Mouse (Mus musculus): ENCODE results near the gene Gm20388. TPM values are rescaled to one million over a fixed set of nuclear protein-coding genes. Genes with fewer than 3 reads are reported as not detected.

The Gm20388 gene
- polyA plus RNA-seq, 1 experiment = 0.36 TPM

DNA sequence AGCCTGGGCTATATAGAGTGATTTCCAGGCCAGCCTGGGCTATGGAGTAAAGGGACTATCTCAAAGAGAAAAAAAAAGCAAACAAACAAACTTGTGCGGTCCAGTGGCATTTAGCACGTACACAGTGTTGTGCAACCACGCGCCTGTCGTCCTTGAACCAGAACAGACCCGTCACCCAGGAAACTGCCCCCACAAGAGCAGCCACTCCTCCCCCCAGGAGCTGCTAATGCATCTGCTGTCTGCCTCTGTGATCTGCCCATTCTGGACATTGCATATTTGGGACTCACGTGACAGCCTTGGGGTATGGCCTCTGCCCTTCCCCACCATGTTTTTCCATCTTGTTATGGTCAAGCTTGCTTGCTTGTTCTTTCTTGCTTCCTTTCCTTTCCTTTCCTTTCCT lies 618.6 kb downstream of the Gm20388 start:
- no peak overlapping the region for H3K4me3 ChIP-seq (replicated peaks)
- TF ChIP-seq GATA1 (IDR thresholded peaks at IDR 0.05; ENCODE audit: low read length) (no peak), TAL1 (IDR thresholded peaks at IDR 0.05; ENCODE audit: low read length) (no peak)
- H3K4me1 ChIP-seq (ENCODE audit: control insufficient read depth) = peaks cover 88% of the 10 kb centered on the region
- peaks cover 74% of the 10 kb centered on the region for H3K36me3 ChIP-seq (ENCODE audit: control insufficient read depth)
- peaks cover 2% of the 10 kb centered on the region; the same call in 1 of the 2 replicates for H3K27me3 ChIP-seq (ENCODE audit: control insufficient read depth)
- no peaks in the 10 kb centered on the region for H3K9me3 ChIP-seq (ENCODE audit: control insufficient read depth, low read length)

DNA sequence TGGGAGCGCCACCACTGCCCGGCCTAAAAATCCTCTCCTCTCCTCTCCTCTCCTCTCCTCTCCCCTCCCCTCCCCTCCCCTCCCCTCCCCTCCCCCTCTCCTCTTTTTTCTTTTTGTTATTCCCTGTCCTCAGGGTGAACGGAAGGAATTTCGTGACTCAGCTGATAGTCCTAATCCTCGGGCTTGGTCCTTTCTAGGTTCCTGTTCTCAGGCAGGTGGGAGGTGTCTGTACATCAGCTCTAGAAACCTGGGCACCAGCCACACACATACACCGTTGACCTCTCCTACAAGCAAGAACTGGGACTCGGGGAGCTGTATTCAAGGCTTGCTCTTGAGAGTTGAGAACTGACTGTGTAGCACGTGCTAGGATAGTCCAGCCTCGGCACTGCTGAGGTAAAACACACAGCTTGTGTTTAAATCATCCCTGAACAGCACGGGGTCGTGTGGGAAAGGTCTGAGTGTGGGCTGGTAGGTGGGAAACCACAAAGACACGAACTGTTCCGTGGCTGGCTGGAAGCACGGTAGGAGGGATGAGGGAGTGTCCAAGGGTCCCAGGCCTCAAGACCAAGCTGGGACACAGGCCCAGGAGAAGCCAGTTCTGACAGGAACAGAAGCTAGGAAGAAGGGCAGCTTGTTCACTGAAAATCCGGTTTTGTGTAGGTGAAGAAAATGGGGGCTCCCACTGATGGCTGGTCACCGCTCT lies 620.5 kb downstream of the Gm20388 start:
- no peak overlapping the region for H3K4me3 ChIP-seq (replicated peaks)
- H3K27me3 ChIP-seq (ENCODE audit: control insufficient read depth) = peaks cover 2% of the 10 kb centered on the region; the same call in 1 of the 2 replicates

DNA sequence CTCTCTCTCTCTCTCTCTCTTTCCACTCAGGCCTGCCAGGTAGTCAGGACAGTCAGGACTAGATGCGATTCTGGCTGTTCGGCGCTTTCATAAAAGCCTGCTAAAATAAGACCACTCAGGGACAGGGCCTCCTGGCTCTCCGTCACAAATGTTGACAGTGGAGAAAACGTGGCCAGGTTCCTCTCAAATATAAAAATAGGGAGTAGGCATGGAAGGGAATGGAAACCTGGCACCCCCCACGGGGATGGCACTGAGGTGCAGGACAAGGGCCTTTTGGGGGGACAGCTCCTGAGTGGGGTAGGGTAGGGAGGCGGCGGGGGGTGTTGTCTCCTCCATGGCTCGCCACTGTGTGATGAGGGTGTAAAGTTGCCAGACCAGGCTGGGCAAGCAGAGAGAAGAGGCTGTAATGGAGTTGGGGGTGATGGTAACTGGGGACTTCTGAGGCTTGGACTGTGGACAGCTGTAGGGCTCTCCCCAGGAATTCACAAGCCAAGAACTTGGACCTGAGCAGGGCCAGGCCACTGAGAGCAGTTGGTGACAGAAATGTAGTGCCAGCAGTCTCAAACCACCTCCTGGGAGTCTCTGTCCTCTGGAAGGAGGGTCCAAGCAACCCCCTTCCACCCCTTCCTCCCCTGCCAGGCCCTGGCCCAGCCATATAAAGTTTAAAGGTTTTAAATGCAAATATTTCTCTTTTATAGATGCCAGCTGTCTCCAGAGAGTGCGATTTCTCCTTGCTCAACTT lies 621.3 kb downstream of the Gm20388 start:
- peaks cover 54% of the 10 kb centered on the region for H3K36me3 ChIP-seq (ENCODE audit: control insufficient read depth)
- no peak for TF ChIP-seq TAL1 (IDR thresholded peaks at IDR 0.05; ENCODE audit: low read length)
- TF ChIP-seq GATA1 (IDR thresholded peaks at IDR 0.05; ENCODE audit: low read length) = no peak
- peaks cover 2% of the 10 kb centered on the region; the same call in 1 of the 2 replicates for H3K27me3 ChIP-seq (ENCODE audit: control insufficient read depth)
- H3K9me3 ChIP-seq (ENCODE audit: control insufficient read depth, low read length) = no peaks in the 10 kb centered on the region
- H3K4me1 ChIP-seq (ENCODE audit: control insufficient read depth) = peaks cover 88% of the 10 kb centered on the region
- no peak overlapping the region for H3K4me3 ChIP-seq (replicated peaks)

More for the DNA sequence above, 620.5 kb downstream of the Gm20388 start:
- Histone ChIP-seq H3K4me1 (ENCODE audit: control insufficient read depth) (peaks cover 88% of the 10 kb centered on the region), H3K36me3 (ENCODE audit: control insufficient read depth) (peaks cover 63% of the 10 kb centered on the region), H3K9me3 (ENCODE audit: control insufficient read depth, low read length) (no peaks in the 10 kb centered on the region)
- TF ChIP-seq GATA1 (IDR thresholded peaks at IDR 0.05; ENCODE audit: low read length) (no peak), TAL1 (IDR thresholded peaks at IDR 0.05; ENCODE audit: low read length) (no peak)

DNA sequence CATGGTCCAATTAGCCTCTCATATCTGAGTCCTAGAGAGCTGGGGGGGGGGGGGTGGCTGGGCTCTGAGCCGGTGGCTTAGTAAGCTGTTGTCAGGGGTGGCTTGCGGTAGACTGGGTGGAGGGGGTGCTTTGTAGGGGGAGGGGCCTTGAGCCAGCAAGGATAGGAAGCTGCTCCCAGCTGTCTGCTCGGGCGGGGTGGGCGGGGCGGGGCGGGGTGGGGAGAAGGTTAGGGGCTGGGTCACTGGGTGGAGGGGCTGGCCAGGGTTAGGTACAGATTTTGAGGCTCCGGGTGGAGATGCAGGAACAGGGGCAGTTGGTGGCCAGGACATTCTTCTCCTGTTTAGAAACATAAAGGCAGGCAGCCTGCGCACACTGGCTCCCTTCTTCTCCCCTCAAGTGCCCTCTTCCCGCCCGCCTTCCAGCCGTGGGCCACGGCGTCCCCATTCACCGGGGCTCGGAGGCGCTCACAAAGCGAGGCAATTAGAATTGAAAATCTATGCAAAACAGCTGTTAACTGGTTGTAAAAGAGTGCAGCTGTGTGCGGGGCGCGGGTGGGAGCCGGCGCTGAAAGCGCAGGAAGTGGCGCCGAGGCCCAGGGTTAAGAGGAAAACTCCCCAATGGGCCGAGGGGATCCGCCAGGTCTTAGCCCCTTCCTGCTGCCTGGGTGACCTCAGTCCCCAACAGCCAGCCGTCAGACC lies 622.0 kb downstream of the Gm20388 start:
- TF ChIP-seq TAL1 (IDR thresholded peaks at IDR 0.05; ENCODE audit: low read length) = no peak
- TF ChIP-seq GATA1 (IDR thresholded peaks at IDR 0.05; ENCODE audit: low read length) = no peak
- Histone ChIP-seq H3K4me1 (ENCODE audit: control insufficient read depth) (peaks cover 85% of the 10 kb centered on the region), H3K9me3 (ENCODE audit: control insufficient read depth, low read length) (no peaks in the 10 kb centered on the region), H3K36me3 (ENCODE audit: control insufficient read depth) (peaks cover 48% of the 10 kb centered on the region), H3K4me3 (replicated peaks) (no peak overlapping the region), H3K27me3 (ENCODE audit: control insufficient read depth) (peaks cover 2% of the 10 kb centered on the region; the same call in 1 of the 2 replicates)

DNA sequence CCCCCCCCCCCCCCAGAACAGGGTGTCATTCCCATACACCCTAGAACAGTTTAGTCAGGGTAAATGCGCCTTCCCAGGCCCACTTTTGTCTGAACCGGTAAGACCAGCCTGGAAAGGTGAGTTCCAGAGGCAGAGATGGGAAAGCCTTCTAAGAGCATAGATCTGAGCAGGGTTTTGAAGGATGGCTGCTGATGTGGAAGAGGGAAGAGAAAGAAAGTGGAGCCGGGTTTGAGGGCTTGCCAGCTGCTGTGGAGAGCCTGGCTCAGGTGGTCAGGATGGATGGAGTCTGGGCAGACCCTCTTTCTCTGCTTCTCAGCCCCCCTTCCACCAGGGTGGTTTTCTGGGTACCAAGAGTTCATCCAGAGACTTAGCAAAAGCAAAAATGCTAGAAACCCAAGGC lies 622.7 kb downstream of the Gm20388 start:
- peaks cover 42% of the 10 kb centered on the region for H3K36me3 ChIP-seq (ENCODE audit: control insufficient read depth)
- peaks cover 83% of the 10 kb centered on the region for H3K4me1 ChIP-seq (ENCODE audit: control insufficient read depth)
- H3K4me3 ChIP-seq (replicated peaks) = no peak overlapping the region
- peaks cover 2% of the 10 kb centered on the region; the same call in 1 of the 2 replicates for H3K27me3 ChIP-seq (ENCODE audit: control insufficient read depth)
- TF ChIP-seq GATA1 (IDR thresholded peaks at IDR 0.05; ENCODE audit: low read length) (no peak), TAL1 (IDR thresholded peaks at IDR 0.05; ENCODE audit: low read length) (no peak)
- no peaks in the 10 kb centered on the region for H3K9me3 ChIP-seq (ENCODE audit: control insufficient read depth, low read length)

DNA sequence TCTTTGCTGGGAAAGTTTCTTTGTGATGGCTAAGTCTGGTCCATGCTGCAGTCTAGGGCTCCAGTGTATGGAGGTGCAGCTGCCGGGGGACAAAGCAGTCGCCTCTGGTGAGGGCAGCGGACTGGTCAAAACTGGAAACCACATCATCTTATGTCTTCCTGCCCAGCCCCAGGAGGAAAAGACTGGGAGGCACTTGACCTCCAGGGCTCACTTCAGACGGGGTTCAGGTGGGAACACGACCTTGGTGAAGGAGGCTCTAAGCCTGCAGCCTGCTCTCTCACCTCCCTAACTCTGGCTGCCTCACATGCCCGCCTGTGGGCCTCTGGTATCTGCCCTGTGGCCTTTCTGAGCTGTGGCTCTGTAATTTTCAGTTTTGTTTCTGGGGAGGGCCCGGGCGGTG lies 623.4 kb downstream of the Gm20388 start:
- Histone ChIP-seq H3K27me3 (ENCODE audit: control insufficient read depth) (peaks cover 2% of the 10 kb centered on the region; the same call in 1 of the 2 replicates), H3K4me1 (ENCODE audit: control insufficient read depth) (peaks cover 84% of the 10 kb centered on the region), H3K4me3 (replicated peaks) (no peak overlapping the region), H3K36me3 (ENCODE audit: control insufficient read depth) (peaks cover 43% of the 10 kb centered on the region), H3K9me3 (ENCODE audit: control insufficient read depth, low read length) (no peaks in the 10 kb centered on the region)
- TF ChIP-seq GATA1 (IDR thresholded peaks at IDR 0.05; ENCODE audit: low read length) = no peak
- TF ChIP-seq TAL1 (IDR thresholded peaks at IDR 0.05; ENCODE audit: low read length) = no peak

DNA sequence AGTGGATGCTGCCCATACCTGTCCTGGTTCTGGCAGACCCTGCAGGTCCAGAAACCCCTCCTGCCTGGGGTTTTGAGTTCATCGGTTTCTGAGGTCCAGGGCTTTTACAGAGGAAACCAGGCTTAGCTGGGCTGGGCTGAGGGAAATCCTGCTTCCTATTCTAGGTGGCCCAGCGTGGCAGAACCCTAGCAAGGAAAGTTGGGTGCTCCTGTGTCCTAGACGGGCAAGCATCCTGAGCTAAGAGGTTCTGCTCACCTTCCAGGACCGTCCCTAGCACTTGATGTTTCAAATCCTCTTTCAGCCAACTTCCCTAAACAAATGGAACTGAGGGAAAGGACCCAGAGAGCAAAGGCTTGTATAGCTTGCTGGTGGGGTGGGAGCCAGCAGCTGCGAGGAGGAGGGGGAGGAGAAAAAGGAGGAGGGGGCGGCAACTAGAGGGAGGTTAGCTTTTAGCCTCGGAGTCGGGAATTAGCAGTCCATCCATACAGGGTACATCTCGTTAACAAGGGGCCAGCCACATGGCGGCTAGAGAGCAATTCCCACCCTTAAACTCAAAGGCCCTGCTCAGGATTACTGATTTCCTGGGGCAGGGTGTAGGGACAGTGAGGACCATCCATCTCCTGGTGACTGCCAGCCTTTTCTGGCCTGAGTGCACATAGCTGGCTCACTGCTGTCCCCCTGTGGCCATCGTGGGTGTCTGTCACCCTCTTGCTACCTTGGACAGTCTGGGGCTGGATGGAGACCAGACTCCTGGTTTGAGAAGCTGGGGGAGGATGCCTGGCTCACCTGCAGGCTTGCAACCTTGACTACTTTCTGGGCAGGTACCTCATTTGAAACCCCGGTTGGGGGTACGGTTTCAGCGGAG lies 624.1 kb downstream of the Gm20388 start:
- Histone ChIP-seq H3K4me1 (ENCODE audit: control insufficient read depth) (peaks cover 87% of the 10 kb centered on the region), H3K27me3 (ENCODE audit: control insufficient read depth) (peaks cover 2% of the 10 kb centered on the region; the same call in 1 of the 2 replicates), H3K36me3 (ENCODE audit: control insufficient read depth) (peaks cover 44% of the 10 kb centered on the region), H3K4me3 (replicated peaks) (peak overlapping the region; percentile 94), H3K9me3 (ENCODE audit: control insufficient read depth, low read length) (no peaks in the 10 kb centered on the region)
- TF ChIP-seq GATA1 (IDR thresholded peaks at IDR 0.05; ENCODE audit: low read length) = no peak
- TF ChIP-seq TAL1 (IDR thresholded peaks at IDR 0.05; ENCODE audit: low read length) = no peak

Measured in erythroblast, embryonic 14.5 days (primary cell).